Mouse (Mus musculus): Measurements from ENCODE around the gene Phldb1. TPM values are rescaled to one million over a fixed set of nuclear protein-coding genes. Genes with fewer than 3 reads are reported as not detected.
A peak's percentile ranks its signal among the peaks of the same experiment; 100 is the strongest.

Gene Phldb1
- polyA plus RNA-seq, 1 experiment from 2014 or later: 29.5 TPM

DNA sequence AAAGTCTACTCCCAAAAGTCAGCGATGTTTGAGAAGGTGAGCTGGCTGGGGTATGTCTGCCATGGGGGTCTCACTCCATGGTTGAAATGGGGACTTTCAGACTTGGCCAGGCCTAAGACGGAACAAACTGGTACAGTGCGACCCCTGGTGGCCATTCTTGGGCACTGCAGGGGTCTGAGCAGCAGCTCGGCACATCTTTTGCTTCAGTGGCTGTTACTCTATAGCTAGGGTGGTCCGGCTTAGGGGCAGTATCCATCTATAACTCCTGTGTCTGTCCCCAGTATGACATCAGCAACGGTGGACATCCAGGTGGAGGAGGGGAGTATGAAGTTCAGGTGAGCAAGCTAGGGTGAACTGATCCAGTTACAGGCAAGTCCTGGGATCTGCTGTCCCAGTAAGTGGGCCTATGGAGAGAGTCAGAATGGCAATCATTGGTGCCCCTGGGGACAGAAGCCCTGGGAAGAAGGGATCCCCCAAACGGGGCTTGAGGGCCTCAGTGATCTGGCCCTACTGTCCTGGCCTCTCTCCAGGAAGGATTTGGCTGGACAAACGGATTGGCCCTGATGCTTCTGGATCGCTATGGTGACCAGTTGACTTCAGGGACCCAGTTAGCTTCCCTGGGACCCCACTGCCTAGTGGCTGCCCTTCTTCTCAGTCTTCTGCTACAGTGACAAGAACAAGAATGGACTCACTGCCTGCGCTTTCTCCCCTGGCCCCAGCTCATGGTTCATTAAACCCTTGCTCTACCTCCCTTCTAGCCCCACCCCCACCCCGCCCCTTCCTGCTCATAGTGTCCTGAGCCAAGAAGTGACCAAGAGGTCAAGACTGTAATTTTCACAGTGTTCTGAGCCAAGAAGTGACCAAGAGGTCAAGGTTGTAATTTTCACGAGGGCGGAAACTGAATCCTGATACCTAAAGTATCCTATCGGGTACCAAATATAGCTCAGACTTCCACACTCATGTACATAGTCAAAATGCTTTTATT lies 49.4 kb downstream of the Phldb1 start:
- DNase-seq (ENCODE audit: low spot score) (peak; percentile 83), ATAC-seq (peak; percentile 62)
- Histone ChIP-seq H3K4me1 (ENCODE audit: control insufficient read depth, insufficient read depth, low read length) (peaks cover 4% of the 10 kb centered on the region; the same call in 1 of the 2 replicates), H3K9ac (ENCODE audit: low read length) (no peak overlapping the region), H3K27me3 (replicated peaks; ENCODE audit: control insufficient read depth, insufficient read depth, low read length) (no peaks in the 10 kb centered on the region), H3K27ac (ENCODE audit: low read depth, low read length) (peak overlapping the region; percentile 65; the same call in 1 of the 2 replicates), H3K9me3 (replicated peaks; ENCODE audit: control insufficient read depth, low read length) (no peaks in the 10 kb centered on the region), H3K4me3 (ENCODE audit: low read depth, low read length) (no peak overlapping the region), H3K36me3 (ENCODE audit: control insufficient read depth, insufficient read depth, low read length) (peaks cover 27% of the 10 kb centered on the region), H3K4me2 (ENCODE audit: low read length) (no peak overlapping the region)
- 40% methylated on average over 14 of the region's 14 CpGs for WGBS

DNA sequence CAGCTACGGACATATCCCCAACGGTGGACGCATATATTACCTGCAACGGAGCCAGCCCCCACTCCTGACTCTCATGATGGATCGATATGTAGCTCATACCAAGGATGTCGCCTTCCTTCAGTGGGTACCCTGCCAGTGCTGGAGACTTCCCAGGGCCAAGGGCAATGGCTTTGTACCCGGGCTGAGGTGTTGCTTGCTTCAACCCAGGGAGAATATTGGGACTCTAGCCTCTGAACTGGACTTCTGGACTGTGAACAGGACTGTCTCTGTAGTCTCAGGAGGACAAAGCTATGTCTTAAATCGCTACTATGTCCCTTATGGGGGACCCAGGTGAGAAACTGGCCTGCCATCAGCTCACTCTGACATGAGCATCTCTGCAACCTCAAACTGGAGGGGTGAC lies 52.0 kb downstream of the Phldb1 start:
- 83% methylated on average over 8 of the region's 8 CpGs for WGBS
- Histone ChIP-seq H3K9me3 (replicated peaks; ENCODE audit: control insufficient read depth, low read length) (no peaks in the 10 kb centered on the region), H3K4me2 (ENCODE audit: low read length) (no peak overlapping the region), H3K36me3 (ENCODE audit: control insufficient read depth, insufficient read depth, low read length) (peaks cover 12% of the 10 kb centered on the region), H3K9ac (ENCODE audit: low read length) (no peak overlapping the region), H3K27ac (ENCODE audit: low read depth, low read length) (no peak overlapping the region), H3K4me1 (ENCODE audit: control insufficient read depth, insufficient read depth, low read length) (peaks cover 4% of the 10 kb centered on the region; the same call in 1 of the 2 replicates), H3K4me3 (ENCODE audit: low read depth, low read length) (no peak overlapping the region), H3K27me3 (replicated peaks; ENCODE audit: control insufficient read depth, insufficient read depth, low read length) (no peaks in the 10 kb centered on the region)
- ATAC-seq (no peak), DNase-seq (ENCODE audit: low spot score) (no peak)

DNA sequence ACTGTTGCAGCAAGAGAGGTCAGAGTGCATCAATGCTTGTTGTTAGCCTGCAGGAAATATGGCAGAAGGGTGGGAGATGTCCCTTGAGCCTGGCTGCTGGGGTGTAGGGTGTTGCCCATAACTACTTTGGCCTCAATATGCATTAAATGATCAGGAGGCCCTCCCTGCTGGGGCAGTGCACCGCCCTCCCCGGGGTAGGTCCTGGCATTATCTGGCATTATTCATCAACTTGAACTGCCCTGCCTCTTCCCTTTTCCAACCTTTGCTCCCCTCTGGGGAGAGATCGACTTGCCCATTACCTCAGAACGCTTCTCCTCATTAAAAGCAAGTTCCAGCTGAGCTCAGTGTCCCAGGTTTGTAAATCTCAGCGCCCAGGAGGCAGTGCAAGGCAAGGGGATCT lies 55.4 kb downstream of the Phldb1 start:
- 73% methylated on average over 5 of the region's 5 CpGs for WGBS
- no peak for ATAC-seq

DNA sequence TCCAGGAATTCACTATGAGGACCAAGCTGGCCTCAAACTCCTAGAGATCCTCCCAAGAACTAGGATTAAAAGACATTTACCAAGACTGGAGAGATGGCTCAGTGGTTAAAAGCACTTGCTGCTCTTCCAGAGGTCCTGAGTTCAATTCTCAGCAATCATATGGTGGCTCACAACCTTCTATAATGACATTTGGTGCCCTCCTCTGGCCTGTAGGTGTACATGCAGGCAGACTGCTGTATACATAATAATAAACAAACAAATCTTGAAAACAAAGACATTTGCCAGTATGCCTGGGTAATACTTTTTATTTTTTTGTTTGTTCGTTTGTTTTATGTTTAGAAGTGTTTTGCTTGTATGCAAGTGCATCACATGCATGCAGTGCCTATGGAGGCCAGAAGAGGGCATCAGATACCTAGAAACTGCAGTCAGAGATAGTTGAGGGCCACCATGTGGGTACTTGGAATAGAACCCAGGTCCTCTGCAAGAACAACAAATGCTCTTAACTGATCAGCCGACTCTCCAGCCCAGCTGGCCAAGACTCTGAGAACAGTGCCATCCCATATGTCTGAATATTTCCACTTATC lies 56.6 kb downstream of the Phldb1 start:
- DNase-seq (ENCODE audit: low spot score): no peak
- Histone ChIP-seq H3K4me1 (ENCODE audit: control insufficient read depth, insufficient read depth, low read length) (no peaks in the 10 kb centered on the region), H3K27me3 (replicated peaks; ENCODE audit: control insufficient read depth, insufficient read depth, low read length) (no peaks in the 10 kb centered on the region), H3K27ac (ENCODE audit: low read depth, low read length) (no peak overlapping the region), H3K9me3 (replicated peaks; ENCODE audit: control insufficient read depth, low read length) (no peaks in the 10 kb centered on the region), H3K4me3 (ENCODE audit: low read depth, low read length) (no peak overlapping the region), H3K36me3 (ENCODE audit: control insufficient read depth, insufficient read depth, low read length) (no peaks in the 10 kb centered on the region), H3K4me2 (ENCODE audit: low read length) (no peak overlapping the region), H3K9ac (ENCODE audit: low read length) (no peak overlapping the region)
- no peak for ATAC-seq
- 86% methylated on average over 2 of the region's 2 CpGs for WGBS

More for the DNA sequence above, 55.4 kb downstream of the Phldb1 start:
- Histone ChIP-seq H3K27me3 (replicated peaks; ENCODE audit: control insufficient read depth, insufficient read depth, low read length) (no peaks in the 10 kb centered on the region), H3K4me1 (ENCODE audit: control insufficient read depth, insufficient read depth, low read length) (no peaks in the 10 kb centered on the region), H3K36me3 (ENCODE audit: control insufficient read depth, insufficient read depth, low read length) (no peaks in the 10 kb centered on the region), H3K9ac (ENCODE audit: low read length) (no peak overlapping the region), H3K9me3 (replicated peaks; ENCODE audit: control insufficient read depth, low read length) (no peaks in the 10 kb centered on the region), H3K4me3 (ENCODE audit: low read depth, low read length) (no peak overlapping the region), H3K27ac (ENCODE audit: low read depth, low read length) (no peak overlapping the region), H3K4me2 (ENCODE audit: low read length) (no peak overlapping the region)
- DNase-seq (ENCODE audit: low spot score): no peak

DNA sequence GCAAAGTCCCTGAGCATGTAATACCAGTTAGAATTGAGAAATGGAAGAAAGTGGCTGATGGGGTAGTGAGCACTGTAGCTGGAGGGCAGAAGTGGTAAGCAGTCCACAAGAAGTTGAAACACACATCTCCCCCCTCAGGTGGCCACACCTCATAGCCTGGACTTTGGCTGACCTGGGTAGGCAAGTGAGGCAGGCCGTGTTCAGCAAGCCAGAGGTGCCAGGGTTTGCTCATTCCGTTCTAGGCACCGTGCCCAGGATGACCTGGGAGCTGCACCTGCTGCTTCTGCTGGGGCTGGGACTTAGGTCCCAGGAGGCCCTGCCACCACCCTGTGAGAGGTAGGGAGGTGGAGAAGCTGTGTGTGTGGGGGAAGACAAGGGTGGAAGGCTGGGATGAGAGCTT lies 62.0 kb downstream of the Phldb1 start, which contains the start of gene Treh:
Gene Treh, plus strand, starts transcription at position 229 of the 400 bp plus-strand sequence.
- DNase-seq (ENCODE audit: low spot score) (no peak), ATAC-seq (no peak)
- WGBS: 87% methylated on average over 3 of the region's 3 CpGs
- Histone ChIP-seq H3K9me3 (replicated peaks; ENCODE audit: control insufficient read depth, low read length) (no peaks in the 10 kb centered on the region), H3K4me3 (ENCODE audit: low read depth, low read length) (no peak within 1 kb of the TSS), H3K9ac (ENCODE audit: low read length) (no peak within 1 kb of the TSS), H3K27ac (ENCODE audit: low read depth, low read length) (no peak within 1 kb of the TSS), H3K4me1 (ENCODE audit: control insufficient read depth, insufficient read depth, low read length) (no peaks in the 10 kb centered on the region), H3K27me3 (replicated peaks; ENCODE audit: control insufficient read depth, insufficient read depth, low read length) (no peaks in the 10 kb centered on the region), H3K4me2 (ENCODE audit: low read length) (no peak within 1 kb of the TSS), H3K36me3 (ENCODE audit: control insufficient read depth, insufficient read depth, low read length) (no peaks in the 10 kb centered on the region)

DNA sequence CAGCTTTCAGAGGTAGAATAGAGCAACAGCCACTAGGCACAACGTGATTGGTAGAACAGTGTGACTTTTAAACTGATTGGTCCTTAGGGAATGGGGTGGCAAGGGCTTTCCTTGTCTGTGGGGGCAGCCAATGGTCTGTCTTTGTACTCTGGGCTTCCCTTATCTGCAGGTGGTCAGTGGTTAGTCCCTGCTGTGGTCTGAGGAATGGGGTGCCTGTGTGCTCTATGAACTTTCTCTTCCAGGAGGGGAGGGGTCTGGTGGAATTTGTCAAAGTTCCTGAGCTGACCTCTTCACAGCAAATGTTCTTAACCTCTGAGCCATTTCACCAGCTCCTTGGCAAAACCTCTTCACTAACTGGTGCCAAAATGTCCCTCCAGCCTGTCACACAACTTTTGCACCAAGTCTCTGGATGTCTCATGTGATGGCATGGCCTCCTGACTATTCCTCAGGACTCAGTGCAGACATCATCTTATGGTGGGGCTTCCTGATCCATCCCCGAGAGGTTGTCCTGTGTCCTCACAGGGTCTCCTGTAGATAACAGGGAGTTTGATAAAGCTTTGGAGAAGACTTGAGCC lies 62.6 kb downstream of the Phldb1 start:
- no peaks in the 10 kb centered on the region for H3K4me1 ChIP-seq (ENCODE audit: control insufficient read depth, insufficient read depth, low read length)
- DNase-seq (ENCODE audit: low spot score): no peak
- H3K4me3 ChIP-seq (ENCODE audit: low read depth, low read length): no peak overlapping the region
- H3K9ac ChIP-seq (ENCODE audit: low read length): no peak overlapping the region
- no peaks in the 10 kb centered on the region for H3K27me3 ChIP-seq (replicated peaks; ENCODE audit: control insufficient read depth, insufficient read depth, low read length)
- H3K4me2 ChIP-seq (ENCODE audit: low read length): no peak overlapping the region
- 69% methylated on average over 2 of the region's 2 CpGs for WGBS
- no peak overlapping the region for H3K27ac ChIP-seq (ENCODE audit: low read depth, low read length)
- H3K9me3 ChIP-seq (replicated peaks; ENCODE audit: control insufficient read depth, low read length): no peaks in the 10 kb centered on the region
- no peak for ATAC-seq
- H3K36me3 ChIP-seq (ENCODE audit: control insufficient read depth, insufficient read depth, low read length): no peaks in the 10 kb centered on the region

DNA sequence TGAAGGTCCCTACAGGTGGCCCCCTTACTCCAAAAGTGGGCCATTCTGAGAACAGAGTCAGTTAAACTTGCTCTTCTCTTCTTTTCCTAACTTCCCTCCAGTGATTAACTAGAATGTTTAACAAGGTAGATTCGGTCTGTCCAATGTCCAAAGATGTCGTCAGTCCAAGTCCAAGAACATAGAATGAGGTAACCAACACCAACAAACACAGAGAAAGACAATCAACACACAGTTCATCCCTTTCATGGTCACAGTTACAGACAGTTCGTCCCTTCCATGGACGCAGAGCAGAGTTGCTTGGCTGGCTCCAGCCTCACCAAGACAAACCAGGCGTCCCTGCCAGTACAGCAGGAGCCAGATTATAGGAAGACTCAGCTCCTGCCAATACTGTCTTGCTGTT lies 63.6 kb downstream of the Phldb1 start:
- DNase-seq (ENCODE audit: low spot score) (no peak), ATAC-seq (no peak)
- Histone ChIP-seq H3K36me3 (ENCODE audit: control insufficient read depth, insufficient read depth, low read length) (no peaks in the 10 kb centered on the region), H3K9ac (ENCODE audit: low read length) (no peak overlapping the region), H3K4me1 (ENCODE audit: control insufficient read depth, insufficient read depth, low read length) (no peaks in the 10 kb centered on the region), H3K4me2 (ENCODE audit: low read length) (no peak overlapping the region), H3K27me3 (replicated peaks; ENCODE audit: control insufficient read depth, insufficient read depth, low read length) (no peaks in the 10 kb centered on the region), H3K4me3 (ENCODE audit: low read depth, low read length) (no peak overlapping the region), H3K9me3 (replicated peaks; ENCODE audit: control insufficient read depth, low read length) (no peaks in the 10 kb centered on the region), H3K27ac (ENCODE audit: low read depth, low read length) (no peak overlapping the region)
- WGBS: 87% methylated on average over 5 of the region's 5 CpGs

DNA sequence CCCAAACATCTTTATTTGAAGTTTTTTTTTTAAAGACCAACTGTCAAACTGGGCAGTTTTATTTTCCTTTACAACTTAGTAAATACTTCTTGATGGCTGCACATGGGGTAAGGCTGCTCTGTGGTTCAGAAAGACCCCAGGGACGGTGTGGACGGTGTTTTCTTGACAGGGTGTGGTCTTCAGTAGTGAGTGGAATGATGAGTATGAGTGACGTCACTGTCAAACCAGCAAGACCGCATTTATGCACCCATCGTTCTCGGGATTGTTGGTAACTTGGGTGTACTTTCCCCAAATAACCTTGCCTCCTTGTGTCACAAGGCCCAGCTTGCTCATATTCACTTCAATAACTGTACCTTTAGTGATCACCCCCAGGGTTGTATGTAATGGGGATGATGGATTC lies 71.3 kb downstream of the Phldb1 start:
- Histone ChIP-seq H3K9me3 (replicated peaks; ENCODE audit: control insufficient read depth, low read length) (no peaks in the 10 kb centered on the region), H3K4me1 (ENCODE audit: control insufficient read depth, insufficient read depth, low read length) (no peaks in the 10 kb centered on the region), H3K4me2 (ENCODE audit: low read length) (no peak overlapping the region), H3K27ac (ENCODE audit: low read depth, low read length) (no peak overlapping the region), H3K36me3 (ENCODE audit: control insufficient read depth, insufficient read depth, low read length) (no peaks in the 10 kb centered on the region), H3K27me3 (replicated peaks; ENCODE audit: control insufficient read depth, insufficient read depth, low read length) (no peaks in the 10 kb centered on the region), H3K9ac (ENCODE audit: low read length) (no peak overlapping the region), H3K4me3 (ENCODE audit: low read depth, low read length) (no peak overlapping the region)
- no peak for ATAC-seq
- WGBS: 91% methylated on average over 6 of the region's 6 CpGs
- DNase-seq (ENCODE audit: low spot score): no peak
